Mouse (Mus musculus) lung, embryonic 14.5 days (tissue): ENCODE measurements around the gene Frmd4a. TPM values are rescaled to one million over a fixed set of nuclear protein-coding genes. Genes with fewer than 3 reads are reported as not detected.
A peak's percentile ranks its signal among the peaks of the same experiment; 100 is the strongest.

ENCODE experiments used
- ATAC-seq: fragments of 200-750 bp; cut with Nextera tagmentation; 2 replicates; pipeline ENCODE4 v1.8.0; 2017; ENCODE audit warnings: mild to moderate bottlenecking, moderate TSS enrichment, moderate library complexity; ENCODE audit not compliant: insufficient read depth
- DNase-seq: peaks from one replicate; pipeline ENCODE4 v3.0.0-alpha.2; 2015
- H3K27ac ChIP-seq: fragments of 300-500 bp; sonication (generic); 2 replicates; pipeline ENCODE4 v1.5.1; 2014; ENCODE audit warnings: low read depth, mild to moderate bottlenecking, moderate library complexity
- H3K27me3 ChIP-seq: fragments of 300-500 bp; sonication (generic); 2 replicates; pipeline ENCODE4 v1.6.1; 2014; ENCODE audit warnings: low read length, control low read depth; ENCODE audit not compliant: insufficient read depth
- H3K36me3 ChIP-seq: fragments of 300-500 bp; sonication (generic); 2 replicates; pipeline ENCODE4 v1.6.1; 2014; ENCODE audit warnings: control low read depth; ENCODE audit not compliant: insufficient read depth
- H3K4me1 ChIP-seq: fragments of 300-500 bp; sonication (generic); 2 replicates; pipeline ENCODE4 v1.6.1; 2014; ENCODE audit warnings: antibody characterized with exemption, control low read depth; ENCODE audit not compliant: insufficient read depth
- H3K4me2 ChIP-seq: fragments of 300-500 bp; sonication (generic); 2 replicates; pipeline ENCODE4 v1.6.1; 2014; ENCODE audit warnings: mild to moderate bottlenecking
- H3K4me3 ChIP-seq: fragments of 300-500 bp; sonication (generic); 2 replicates; pipeline ENCODE4 v1.5.1; 2014; ENCODE audit warnings: low read depth, low read length
- H3K9ac ChIP-seq: fragments of 300-500 bp; sonication (generic); 2 replicates; pipeline ENCODE4 v1.6.1; 2014
- H3K9me3 ChIP-seq: fragments of 300-500 bp; sonication (generic); 2 replicates; pipeline ENCODE4 v1.6.1; 2016; ENCODE audit warnings: low read depth, low read length, control low read depth
- CTCF ChIP-seq: IDR thresholded peaks from 2 replicates; pipeline ENCODE4 v1.5.1; 2016; ENCODE audit warnings: antibody characterized with exemption, low read depth
- WGBS: fragments of 180-500 bp; shearing (Covaris S2); extraction: QIAGEN DNeasy Blood & Tissue Kit; methylation state at CpG from one replicate; pipeline ENCODE4 v1.1.7; 2014; 5-methylcytosine and 5-hydroxymethylcytosine counted together
- polyA plus RNA-seq: library from polyadenylated mRNA; unstranded; fragments of >200 nt; fragmentation: Nextera tagmentation; extraction: Ambion mirVana; gene quantifications from 2 replicates; pipeline ENCODE4 v1.2.1, GENCODE M21; 2014

Gene Frmd4a
- polyA plus RNA-seq, 1 experiment from 2014 or later: 37.1 TPM

DNA sequence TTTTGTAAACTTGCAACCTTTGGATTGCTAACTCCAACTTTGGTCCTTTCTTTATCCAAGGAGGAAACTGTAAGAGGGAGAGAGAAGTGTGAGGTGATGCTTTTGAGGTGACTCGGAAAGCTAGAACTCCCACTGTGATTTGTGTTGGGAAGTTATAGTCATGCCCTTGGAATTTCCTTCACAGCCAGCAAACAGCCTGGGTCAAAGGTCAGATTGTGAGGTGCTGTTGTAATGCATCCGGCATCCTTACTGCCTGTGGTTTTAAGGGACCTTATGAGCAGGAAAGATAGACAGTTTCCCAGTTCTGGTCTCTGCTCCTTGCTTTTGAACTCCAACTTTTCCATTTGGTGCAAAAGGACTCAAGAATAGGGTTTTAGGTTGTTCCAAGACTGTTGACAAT is 404.2 kb downstream of the Frmd4a start:
- Histone ChIP-seq H3K4me2 (no peak overlapping the region), H3K4me1 (peaks cover 4% of the 10 kb centered on the region; the same call in 1 of the 2 replicates), H3K4me3 (no peak overlapping the region), H3K9me3 (no peaks in the 10 kb centered on the region), H3K9ac (no peak overlapping the region), H3K27me3 (no peaks in the 10 kb centered on the region), H3K27ac (no peak overlapping the region), H3K36me3 (no peaks in the 10 kb centered on the region)
- peak; percentile 21; the same call in 1 of the 2 replicates for ATAC-seq
- TF ChIP-seq CTCF: no peak
- DNase-seq: peak; percentile 76
- WGBS: 8% methylated on average over 2 of the region's 2 CpGs

DNA sequence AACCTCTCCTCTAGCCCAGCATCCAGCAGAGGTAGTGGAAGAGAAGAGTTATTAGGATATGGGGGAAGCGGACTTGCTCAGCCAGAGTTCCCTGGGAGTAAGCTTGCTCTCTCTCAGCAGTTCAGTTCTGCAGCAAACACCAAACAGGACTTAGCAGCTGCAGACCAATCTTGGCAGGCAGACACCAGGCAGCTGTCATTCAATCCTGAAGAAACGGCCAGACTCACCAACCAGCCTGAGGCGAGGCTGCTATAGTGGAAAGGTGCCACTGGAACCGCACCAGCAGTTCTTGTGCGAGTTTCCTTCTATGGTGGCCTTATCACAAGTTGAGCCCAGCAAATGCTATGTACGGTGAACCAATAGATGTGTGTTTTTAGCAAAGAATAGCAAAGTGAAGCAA is 406.4 kb downstream of the Frmd4a start:
- no peak for TF ChIP-seq CTCF
- Histone ChIP-seq H3K9me3 (no peaks in the 10 kb centered on the region), H3K4me2 (no peak overlapping the region), H3K27ac (no peak overlapping the region), H3K4me1 (peaks cover 4% of the 10 kb centered on the region; the same call in 1 of the 2 replicates), H3K4me3 (no peak overlapping the region), H3K9ac (no peak overlapping the region), H3K36me3 (no peaks in the 10 kb centered on the region), H3K27me3 (no peaks in the 10 kb centered on the region)
- ATAC-seq: no peak
- WGBS: 58% methylated on average over 6 of the region's 6 CpGs
- peak; percentile 15 for DNase-seq

DNA sequence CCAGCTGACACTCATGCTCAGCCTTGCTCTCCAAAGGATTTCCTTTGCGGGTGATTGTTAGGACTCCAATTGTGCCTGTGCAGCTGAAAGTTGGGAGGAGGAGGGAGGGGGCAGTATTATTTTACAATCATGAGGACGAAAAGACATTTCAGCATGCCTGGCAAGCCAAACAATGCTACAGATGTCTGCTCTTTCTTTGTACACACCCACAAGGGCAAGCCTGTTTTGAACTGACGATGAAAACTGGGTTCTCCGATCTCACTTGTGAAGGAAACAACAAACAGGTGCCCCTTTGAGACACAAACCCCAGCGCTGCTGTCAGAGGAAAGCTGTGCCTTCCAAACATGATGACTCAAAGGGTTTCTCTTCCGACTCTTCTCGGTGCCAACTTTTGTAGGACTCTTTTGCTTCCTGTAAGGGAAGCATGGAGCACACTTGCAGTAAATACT is 410.9 kb downstream of the Frmd4a start:
- Histone ChIP-seq H3K36me3 (0 out of 2 replicates have a peak, but pooled peaks cover 12% of the 10 kb centered on the region), H3K9me3 (no peaks in the 10 kb centered on the region), H3K4me1 (no peaks in the 10 kb centered on the region), H3K4me3 (no peak overlapping the region), H3K27me3 (no peaks in the 10 kb centered on the region), H3K4me2 (no peak overlapping the region), H3K27ac (no peak overlapping the region), H3K9ac (no peak overlapping the region)
- DNase-seq (peak; percentile 44), ATAC-seq (no peak)
- 69% methylated on average over 7 of the region's 7 CpGs for WGBS
- no peak for TF ChIP-seq CTCF

DNA sequence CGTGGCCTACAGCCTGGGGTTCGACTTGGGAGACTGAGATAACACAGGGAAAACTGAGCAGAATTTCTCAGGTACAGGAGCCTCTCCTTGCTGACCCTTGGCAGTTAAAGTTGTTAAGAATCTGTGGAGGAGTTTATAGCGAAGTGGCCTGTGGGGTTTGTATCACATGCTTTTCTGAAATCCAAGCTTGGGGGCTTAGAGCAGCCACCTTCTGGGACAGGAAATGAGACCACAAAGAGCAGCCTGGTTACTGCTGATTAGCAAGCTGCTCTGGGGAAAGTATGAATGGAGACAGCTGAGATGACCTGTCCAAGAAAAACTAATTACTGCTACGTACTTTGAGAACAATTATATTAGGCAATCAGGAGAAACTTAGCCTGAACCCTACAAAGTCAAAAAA is 415.6 kb downstream of the Frmd4a start:
- Histone ChIP-seq H3K9ac (no peak overlapping the region), H3K27me3 (no peaks in the 10 kb centered on the region), H3K4me2 (no peak overlapping the region), H3K4me1 (no peaks in the 10 kb centered on the region), H3K36me3 (peaks cover 27% of the 10 kb centered on the region; the same call in 1 of the 2 replicates), H3K9me3 (no peaks in the 10 kb centered on the region), H3K27ac (no peak overlapping the region), H3K4me3 (no peak overlapping the region)
- DNase-seq (no peak), ATAC-seq (no peak)
- no peak for TF ChIP-seq CTCF
- 68% methylated on average over 4 of the region's 4 CpGs for WGBS

- H3K27me3 ChIP-seq: no peaks in the 10 kb centered on the region
- no peak for TF ChIP-seq CTCF
- peaks cover 27% of the 10 kb centered on the region; the same call in 1 of the 2 replicates for H3K36me3 ChIP-seq
- WGBS: 71% methylated on average over 8 of the region's 8 CpGs
- no peaks in the 10 kb centered on the region for H3K9me3 ChIP-seq
- no peak overlapping the region for H3K4me2 ChIP-seq
- no peak overlapping the region for H3K4me3 ChIP-seq
- DNase-seq: no peak
- no peak for ATAC-seq
- no peak overlapping the region for H3K27ac ChIP-seq
- no peak overlapping the region for H3K9ac ChIP-seq
- H3K4me1 ChIP-seq: no peaks in the 10 kb centered on the region
Observed at GRCm38 (mm10) chr2:4435051-4435450, 417.5 kb downstream of the Frmd4a start.

GRCm38 (mm10) chr2:4436361-4437231 is 419.1 kb downstream of the Frmd4a start:
- WGBS: 55% methylated on average over 19 of the region's 19 CpGs
- peaks cover 25% of the 10 kb centered on the region; the same call in 1 of the 2 replicates for H3K36me3 ChIP-seq
- no peak for DNase-seq
- H3K9ac ChIP-seq: no peak overlapping the region
- H3K27ac ChIP-seq: no peak overlapping the region
- no peak overlapping the region for H3K4me2 ChIP-seq
- no peaks in the 10 kb centered on the region for H3K4me1 ChIP-seq
- no peaks in the 10 kb centered on the region for H3K27me3 ChIP-seq
- no peak overlapping the region for H3K4me3 ChIP-seq
- no peak for TF ChIP-seq CTCF
- no peaks in the 10 kb centered on the region for H3K9me3 ChIP-seq
- ATAC-seq: peak; percentile 19; the same call in 1 of the 2 replicates

GRCm38 (mm10) chr2:4438739-4439138 is 421.2 kb downstream of the Frmd4a start:
- TF ChIP-seq CTCF: no peak
- Histone ChIP-seq H3K4me3 (no peak overlapping the region), H3K4me2 (no peak overlapping the region), H3K9ac (no peak overlapping the region), H3K36me3 (peaks cover 15% of the 10 kb centered on the region; the same call in 1 of the 2 replicates), H3K4me1 (no peaks in the 10 kb centered on the region), H3K27me3 (no peaks in the 10 kb centered on the region), H3K27ac (no peak overlapping the region), H3K9me3 (no peaks in the 10 kb centered on the region)
- no peak for ATAC-seq
- WGBS: 40% methylated on average over 7 of the region's 7 CpGs
- peak; percentile 40 for DNase-seq
